Mouse (Mus musculus) lung, adult 18-20 months (tissue): ENCODE results near the gene Lmtk3.

Source experiments
- DNase-seq, 2 experiments: peaks; one replicate each; pipeline ENCODE4 v3.0.0; 2022; ENCODE audit warnings: mixed read lengths in 2 of 2

The Lmtk3 gene

DNA sequence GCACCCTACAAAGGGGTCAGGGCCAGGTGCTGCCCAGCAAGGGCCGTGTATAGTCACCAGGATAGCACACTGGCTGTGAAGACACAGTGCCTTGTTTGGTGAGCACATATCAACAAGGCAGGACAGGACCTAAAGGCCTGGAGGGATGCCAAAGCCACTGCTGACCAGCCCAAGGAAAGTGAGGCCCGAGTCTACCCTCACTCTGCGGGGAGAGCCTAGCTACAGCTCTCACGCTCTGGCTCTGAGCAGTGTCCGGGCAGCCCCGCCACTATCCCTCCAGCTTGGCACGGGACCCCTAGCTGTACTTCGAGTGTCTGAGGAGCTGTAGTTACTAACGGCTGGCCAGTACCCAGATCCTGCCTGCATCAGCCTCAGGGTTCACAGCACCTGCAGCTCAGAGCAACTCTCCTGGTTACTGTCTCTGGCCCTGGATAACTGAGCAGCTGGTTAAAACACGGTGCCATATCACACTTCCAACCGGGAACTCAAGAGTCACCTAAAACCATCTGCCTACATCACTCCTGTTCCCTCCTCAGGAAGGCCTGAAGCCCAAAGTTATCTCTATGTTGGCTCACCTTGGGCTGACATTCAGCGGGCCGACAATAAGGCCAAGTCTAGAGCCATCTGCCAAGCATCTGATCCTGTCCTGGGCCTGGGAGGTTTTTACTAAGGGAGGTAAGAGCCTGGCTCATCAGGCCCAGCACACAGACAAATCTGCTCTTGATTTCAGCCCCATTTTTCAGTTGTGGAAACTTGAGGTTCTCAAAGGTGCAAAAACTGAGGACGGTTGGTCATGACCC lies 25.9 kb downstream of the Lmtk3 start:
- no peak for DNase-seq

DNA sequence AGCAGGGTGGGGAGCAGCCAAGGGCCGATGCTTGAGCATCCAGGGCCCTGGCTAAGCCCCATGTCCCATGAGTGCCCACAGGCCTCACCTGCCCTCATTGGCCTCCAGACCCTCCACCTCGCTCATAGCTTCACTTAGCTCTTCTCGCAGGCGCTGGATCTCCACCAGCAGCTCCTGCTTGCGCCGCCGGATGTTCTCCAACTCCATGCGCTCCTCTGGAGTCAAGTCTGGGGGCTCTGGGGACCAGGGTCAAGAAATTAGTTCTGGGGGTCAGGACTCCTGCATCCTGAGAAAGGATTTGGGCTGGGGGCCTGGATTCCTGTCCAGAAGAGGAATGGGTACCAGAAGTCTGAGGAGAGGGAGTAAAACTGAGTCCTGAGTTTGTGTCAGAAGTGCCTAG lies 29.4 kb downstream of the Lmtk3 start:
- DNase-seq, result no peak

GRCm38 (mm10) chr7:45813787-45814779 lies 30.5 kb downstream of the Lmtk3 start, which contains the start of gene Cyth2:
Gene Cyth2, minus strand, starts transcription at chr7:45814581.
- DNase-seq, result peak; percentile 100

DNA sequence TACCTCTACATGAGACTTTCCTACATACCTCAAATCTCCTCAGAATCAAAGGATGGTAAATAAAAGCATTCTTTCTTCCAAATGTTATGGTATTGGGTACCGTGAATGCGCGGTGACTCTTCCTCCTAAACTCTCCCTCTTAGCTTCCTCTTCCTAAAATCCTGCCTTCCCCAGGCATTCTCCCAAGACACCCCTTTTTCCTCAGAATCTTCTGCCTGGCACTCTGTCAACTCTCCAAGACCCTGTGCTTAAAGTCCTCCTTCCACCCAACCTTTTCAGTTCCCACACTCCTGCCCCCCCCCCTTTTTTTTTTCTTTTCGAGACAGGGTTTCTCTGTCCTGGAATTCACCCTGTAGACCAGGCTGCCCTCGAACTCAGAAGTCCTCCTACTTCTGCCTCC lies 31.3 kb downstream of the Lmtk3 start:
- DNase-seq, result no peak

GRCm38 (mm10) chr7:45815323-45815983 lies 31.9 kb downstream of the Lmtk3 start:
- no peak for DNase-seq

- DNase-seq, result no peak
Measured at GRCm38 (mm10) chr7:45815984-45816351, 32.4 kb downstream of the Lmtk3 start.

DNA sequence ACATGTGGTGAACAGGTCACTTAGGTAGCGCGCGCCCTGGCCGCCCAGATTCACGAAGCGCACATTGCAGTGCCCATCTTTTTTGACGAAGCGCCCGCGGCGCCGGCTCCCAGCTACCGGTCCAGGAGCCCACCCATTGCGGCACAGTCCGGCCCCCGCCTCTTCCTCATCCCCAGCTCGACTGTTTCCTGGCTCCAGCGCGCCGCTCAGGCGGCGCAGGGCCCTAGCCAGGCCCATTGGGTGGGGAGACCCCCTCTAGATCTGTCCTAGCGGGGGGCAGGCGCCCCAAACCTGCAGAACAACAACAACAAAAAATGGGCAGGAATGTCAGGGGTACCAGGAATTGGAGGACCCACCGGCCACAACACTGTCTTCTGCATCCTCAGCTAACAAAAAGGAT lies 36.3 kb downstream of the Lmtk3 start:
- DNase-seq, result no peak

DNA sequence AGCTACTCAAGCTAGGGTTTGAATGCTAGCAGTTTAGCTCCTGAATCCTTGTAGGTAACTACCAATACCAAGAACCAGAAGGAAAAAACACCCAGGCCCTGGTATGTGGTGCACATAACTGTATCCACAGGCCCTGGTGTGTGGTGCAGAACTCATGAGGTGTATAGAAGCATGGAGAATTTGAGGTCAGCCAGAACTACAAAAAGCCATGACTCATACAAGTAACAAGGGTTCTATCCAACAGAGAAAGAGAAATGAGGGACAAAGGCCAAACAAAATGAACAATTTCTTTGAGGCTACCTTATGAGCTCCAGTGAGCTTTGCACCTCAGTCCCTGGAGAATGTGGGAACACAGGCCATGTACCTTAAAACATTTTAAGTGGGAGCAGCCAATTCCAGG lies 37.4 kb downstream of the Lmtk3 start:
- no peak for DNase-seq

GRCm38 (mm10) chr7:45824598-45824997 lies 41.1 kb downstream of the Lmtk3 start, which contains the start of gene Kcnj14:
Gene Kcnj14, minus strand, starts transcription at chr7:45824782.
- no peak for DNase-seq

DNA sequence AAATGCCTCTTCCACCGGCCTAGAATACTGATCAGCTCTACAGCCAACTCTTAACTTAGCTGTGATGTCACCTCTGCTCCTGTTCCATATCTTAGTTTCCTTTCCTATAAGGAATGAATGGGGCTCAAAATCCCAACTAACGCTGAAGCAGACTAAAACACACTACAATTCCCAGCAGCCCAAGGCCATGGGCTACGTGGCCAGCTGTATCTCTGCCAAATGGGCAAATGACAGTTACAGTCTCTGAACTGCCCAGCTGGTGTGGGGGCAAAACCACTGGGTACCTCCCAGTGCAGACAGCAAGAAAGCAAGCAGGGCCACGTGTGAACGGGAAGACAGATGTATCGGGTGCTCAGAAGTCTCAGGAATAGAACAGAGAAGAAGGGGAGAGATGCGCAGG lies 43.1 kb downstream of the Lmtk3 start:
- no peak for DNase-seq

DNA sequence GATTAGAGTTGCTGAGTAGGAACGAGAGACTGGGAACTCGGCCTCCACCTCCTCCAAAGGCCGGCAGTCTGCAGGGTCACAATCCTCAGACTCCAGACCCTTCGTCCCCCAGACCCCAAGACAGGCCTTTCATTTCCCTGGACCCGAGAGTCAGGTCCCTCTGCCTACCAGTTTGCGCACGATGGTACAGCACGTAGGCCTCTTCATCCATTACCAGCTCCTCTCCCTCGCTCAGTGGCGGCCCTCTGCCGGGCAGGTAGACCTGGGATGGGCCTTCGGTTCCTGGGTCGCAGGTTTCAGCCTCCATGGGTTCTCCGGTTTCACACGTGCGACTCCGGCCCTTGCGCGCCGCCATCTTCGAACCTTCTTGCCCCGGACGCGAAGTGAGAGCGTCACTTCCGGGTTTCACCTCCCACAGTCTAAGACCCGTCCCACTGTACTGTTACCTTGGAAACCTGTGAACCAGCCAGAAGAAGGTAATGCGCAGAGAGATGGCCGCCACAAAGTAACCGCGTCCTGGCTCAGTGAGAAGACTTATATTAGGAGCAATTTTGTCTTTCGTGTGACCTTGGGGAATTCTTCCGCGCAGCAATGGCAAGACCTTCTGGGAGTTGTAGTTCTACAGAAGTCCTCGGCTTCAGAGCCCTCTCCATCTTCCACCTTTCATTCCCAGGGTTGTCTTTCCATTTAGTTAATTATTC lies 47.0 kb downstream of the Lmtk3 start, which contains the start of gene Grwd1:
TSS of gene Grwd1 (minus strand) at position 518 of the 701 bp plus-strand sequence.
- DNase-seq, result peak; percentile 83 to 86

GRCm38 (mm10) chr7:45831128-45831525 lies 47.6 kb downstream of the Lmtk3 start:
- DNase-seq, result no peak

- no peak for DNase-seq
Measured at GRCm38 (mm10) chr7:45832428-45832827, 48.9 kb downstream of the Lmtk3 start.

DNA sequence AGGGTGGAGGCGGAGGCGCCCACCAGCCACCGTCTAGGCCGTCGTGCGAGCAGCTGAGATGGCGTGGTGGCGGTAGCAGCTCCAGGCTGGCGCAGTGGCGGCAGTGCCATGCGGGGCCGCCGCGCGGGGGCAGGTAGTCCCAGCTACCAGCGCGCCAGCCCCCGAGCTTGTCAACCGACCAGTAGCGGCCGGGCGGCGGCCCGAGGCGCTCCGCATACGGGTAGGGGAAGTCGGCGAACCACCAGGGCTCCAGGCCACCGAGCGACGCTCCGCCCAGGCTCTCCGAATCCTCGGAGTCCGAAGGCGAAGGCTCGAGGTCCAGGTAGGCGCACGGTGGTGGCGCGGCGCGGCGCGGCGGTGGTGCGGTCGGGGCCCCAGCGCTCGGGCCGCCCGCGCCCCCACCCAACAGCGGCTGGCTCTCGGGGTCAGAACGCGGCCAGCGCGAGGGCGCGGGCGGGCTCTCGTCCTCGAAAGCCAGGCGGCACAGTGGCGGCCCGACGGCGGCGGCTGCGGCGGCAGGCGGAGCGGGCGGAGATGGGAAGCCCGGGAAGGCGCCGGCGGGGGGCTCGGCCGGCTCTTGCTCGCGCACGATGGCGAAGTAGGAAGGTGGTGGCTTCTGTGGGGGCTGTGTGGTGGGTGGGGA lies 49.7 kb downstream of the Lmtk3 start:
- no peak for DNase-seq

DNA sequence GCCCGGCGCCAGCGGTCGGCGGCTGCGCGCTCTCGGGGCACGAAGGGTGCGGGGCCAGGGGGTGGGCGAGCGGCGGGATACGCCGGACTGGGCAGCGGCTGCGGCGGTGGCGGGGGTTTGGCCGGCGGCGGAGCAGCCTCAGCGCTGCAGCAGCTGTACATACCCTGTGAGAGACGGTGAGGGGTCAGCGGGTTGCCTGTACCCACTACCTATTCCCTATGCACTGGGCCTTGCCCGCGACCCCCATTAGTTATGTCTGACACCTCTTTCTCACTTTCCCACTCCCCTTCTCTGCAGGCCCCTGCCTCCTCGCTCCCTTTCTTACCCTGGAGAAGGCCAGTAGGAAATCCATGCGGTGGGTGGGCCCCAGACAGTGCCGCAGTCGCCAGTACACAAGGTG lies 50.4 kb downstream of the Lmtk3 start:
- no peak for DNase-seq

GRCm38 (mm10) chr7:45842950-45843744 lies 59.6 kb downstream of the Lmtk3 start:
- no peak for DNase-seq

GRCm38 (mm10) chr7:45848447-45849027 lies 65.0 kb downstream of the Lmtk3 start:
- no peak for DNase-seq

- DNase-seq, result no peak
Measured at GRCm38 (mm10) chr7:45850661-45851060, 67.1 kb downstream of the Lmtk3 start.

DNA sequence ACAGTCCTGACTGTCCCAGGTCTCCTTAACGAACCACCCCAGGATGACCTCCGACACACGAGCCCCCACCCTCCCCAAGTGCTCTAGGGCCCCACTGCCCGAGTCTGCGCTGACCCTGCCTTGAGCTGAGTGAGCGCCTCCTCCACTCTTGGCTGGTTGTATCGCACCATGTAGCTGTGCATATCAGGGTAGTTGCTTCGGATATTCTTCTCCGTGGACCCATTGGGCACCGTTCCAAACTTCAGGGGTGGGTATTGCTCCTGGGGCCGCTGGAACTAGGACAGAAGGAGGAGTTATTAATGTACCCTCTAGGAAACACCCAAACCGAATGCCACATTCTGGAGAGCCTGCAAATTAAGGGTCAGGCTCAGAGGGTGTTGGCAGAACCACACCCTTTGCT lies 69.6 kb downstream of the Lmtk3 start:
- DNase-seq, result no peak
